Mouse (Mus musculus) brown adipose tissue, adult 24 weeks (tissue): ENCODE measurements around the gene Gramd4. TPM values are rescaled to one million over a fixed set of nuclear protein-coding genes. Genes with fewer than 3 reads are reported as not detected.

Experiments used
- H3K27ac ChIP-seq: fragments of 200-500 bp; replicated peaks from 2 replicates; pipeline ENCODE4 v1.5.1; 2012; ENCODE audit warnings: low read depth, mild to moderate bottlenecking, low read length
- H3K4me1 ChIP-seq: fragments of 200-500 bp; 2 replicates; pipeline ENCODE4 v1.6.1; 2012; ENCODE audit warnings: low read length, mixed read lengths; ENCODE audit not compliant: control insufficient read depth, insufficient read depth, insufficient read length
- H3K4me3 ChIP-seq: fragments of 200-500 bp; 2 replicates; pipeline ENCODE4 v1.5.1; 2012; ENCODE audit warnings: low read depth, mild to moderate bottlenecking, low read length, moderate library complexity; ENCODE audit not compliant: insufficient read depth
- polyA plus RNA-seq: library from polyadenylated mRNA; stranded (reverse); fragments of >200 nt; gene quantifications from 2 replicates; pipeline ENCODE4 v1.2.4, GENCODE M21; 2012; ENCODE audit not compliant: missing spikeins, insufficient read depth, insufficient read length

Gene Gramd4
- polyA plus RNA-seq = 12.1 and 13.5 TPM in 2 replicates

DNA sequence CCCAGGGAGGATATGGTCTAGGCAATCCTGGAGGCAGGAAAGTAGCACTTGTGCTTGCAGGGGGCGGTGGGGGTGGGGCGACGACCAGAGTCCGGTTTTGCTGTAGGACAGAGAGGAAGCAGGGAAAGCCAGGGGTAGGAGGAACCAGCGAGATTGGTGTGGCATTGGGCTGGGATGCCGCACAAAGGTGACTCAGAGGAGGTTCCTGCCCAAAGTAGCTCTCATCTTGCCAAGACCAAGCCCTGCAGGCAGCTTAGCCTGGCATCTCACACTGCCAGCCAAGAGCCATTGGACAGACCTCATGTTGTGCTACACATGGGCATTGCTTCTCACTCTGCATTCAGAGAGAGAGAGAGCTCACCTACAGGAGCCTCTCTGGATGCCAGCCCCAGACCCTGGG lies at the start of gene Gramd4:
Gene Gramd4 (plus strand): TSS at position 283 of the 400 bp plus-strand sequence.
- H3K4me3 ChIP-seq = peak within 1 kb of the TSS; percentile 61
- peaks cover 25% of the 10 kb centered on the region for H3K4me1 ChIP-seq
- peak within 1 kb of the TSS; percentile 19 for H3K27ac ChIP-seq

DNA sequence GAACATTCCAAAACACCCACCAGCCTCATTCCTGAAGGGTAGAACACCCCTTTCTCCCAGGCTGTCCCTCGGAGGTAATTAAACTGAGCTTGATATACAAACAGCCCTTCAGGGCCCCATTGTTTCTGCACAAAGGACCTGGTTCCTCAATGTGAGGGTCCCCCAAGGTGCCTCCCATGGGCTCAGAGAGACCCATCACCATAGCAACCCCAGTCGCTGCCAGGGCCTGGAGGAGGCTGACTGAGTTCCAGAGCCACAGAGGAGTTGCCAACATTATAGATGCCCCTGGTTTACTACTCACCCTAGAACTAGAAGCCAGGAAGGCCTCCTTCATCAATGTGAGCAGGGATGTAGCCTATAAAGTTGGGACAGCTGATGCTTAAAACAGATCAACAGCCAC lies 44.4 kb upstream of the Gramd4 start:
- Histone ChIP-seq H3K4me3 (no peak overlapping the region), H3K27ac (no peak overlapping the region), H3K4me1 (no peaks in the 10 kb centered on the region)

DNA sequence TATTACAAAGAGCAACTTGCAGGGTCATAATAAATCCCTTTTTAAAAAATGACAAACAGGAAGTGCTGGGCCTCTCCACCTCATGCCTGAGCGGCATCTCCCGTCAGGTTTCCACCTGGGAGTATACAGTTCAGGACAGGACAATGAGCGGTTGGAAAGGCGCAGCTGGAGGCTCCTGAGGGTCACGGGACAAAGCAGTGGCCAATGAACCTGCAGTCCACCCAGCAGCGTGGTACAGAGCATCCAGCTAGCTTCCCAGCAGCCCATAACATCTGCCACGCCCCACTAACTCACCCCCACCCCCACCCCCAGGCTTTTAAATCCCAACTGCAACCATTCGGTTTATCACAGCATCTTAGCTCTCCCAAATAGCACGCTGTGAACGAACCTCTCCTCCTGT lies 43.8 kb upstream of the Gramd4 start:
- Histone ChIP-seq H3K4me3 (no peak overlapping the region), H3K27ac (no peak overlapping the region), H3K4me1 (no peaks in the 10 kb centered on the region)

GRCm38 (mm10) chr15:86015026-86015425 lies 42.5 kb upstream of the Gramd4 start:
- H3K27ac ChIP-seq = no peak overlapping the region
- H3K4me1 ChIP-seq = no peaks in the 10 kb centered on the region
- no peak overlapping the region for H3K4me3 ChIP-seq

DNA sequence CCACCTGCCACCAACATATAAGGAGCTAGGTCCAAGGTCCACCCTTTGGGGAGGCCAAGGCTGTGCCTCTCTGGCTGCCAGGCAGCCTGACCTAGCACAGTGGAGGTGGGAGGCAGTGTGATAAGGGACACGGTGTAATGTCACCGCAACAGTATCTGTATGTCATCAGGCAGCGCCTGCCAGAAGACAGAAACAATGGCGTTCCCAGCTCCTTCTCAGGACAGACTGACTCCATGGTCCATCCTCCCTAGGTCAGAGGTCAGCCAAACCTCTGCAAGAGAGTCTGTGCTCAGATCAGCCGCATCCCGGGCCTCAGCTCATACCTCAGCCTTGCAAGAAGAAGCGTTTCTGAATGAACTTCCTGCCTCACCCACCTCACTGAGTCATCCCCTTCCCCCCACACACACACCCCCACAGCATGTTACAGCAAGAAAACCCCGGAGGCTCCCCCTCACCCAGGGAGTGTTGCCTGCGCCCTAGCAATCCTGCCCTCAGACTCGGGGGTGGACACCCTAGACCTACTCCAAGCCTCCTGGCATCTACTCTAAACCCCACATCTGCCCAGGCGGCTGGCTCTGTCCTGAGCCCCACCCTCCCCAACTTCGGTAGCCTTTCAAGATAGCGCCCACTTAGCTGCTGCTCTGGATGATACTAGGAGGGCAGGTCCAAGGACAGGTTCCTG lies 41.5 kb upstream of the Gramd4 start:
- no peaks in the 10 kb centered on the region for H3K4me1 ChIP-seq
- no peak overlapping the region for H3K4me3 ChIP-seq
- no peak overlapping the region for H3K27ac ChIP-seq

DNA sequence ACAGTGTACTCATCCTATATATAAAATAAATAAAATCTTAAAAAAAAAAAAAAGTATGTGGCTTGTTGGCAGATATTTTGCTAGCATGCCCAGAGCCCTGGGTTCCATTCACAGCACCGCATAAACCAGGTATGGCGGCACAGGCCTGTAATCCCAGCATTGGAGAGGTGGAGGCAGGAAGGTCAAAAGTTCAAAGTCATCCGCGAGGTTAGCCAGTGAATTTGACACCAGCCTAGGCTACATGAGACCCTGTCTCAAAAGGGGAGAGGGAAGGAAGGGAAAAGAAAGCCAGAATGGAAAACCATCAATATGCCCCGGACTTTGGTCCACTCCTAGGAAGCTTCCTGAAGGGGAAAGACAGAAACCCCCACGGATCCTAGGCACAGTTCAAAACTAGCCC lies 40.2 kb upstream of the Gramd4 start:
- no peak overlapping the region for H3K27ac ChIP-seq

GRCm38 (mm10) chr15:86018753-86019512 lies 38.6 kb upstream of the Gramd4 start:
- H3K27ac ChIP-seq = no peak overlapping the region
- no peak overlapping the region for H3K4me3 ChIP-seq

More for the DNA sequence above, 40.2 kb upstream of the Gramd4 start:
- Histone ChIP-seq H3K4me3 (no peak overlapping the region), H3K4me1 (no peaks in the 10 kb centered on the region)

GRCm38 (mm10) chr15:86020008-86020407 lies 37.5 kb upstream of the Gramd4 start:
- H3K4me1 ChIP-seq = no peaks in the 10 kb centered on the region
- H3K27ac ChIP-seq = no peak overlapping the region
- no peak overlapping the region for H3K4me3 ChIP-seq

More at GRCm38 (mm10) chr15:86018753-86019512, 38.6 kb upstream of the Gramd4 start:
- no peaks in the 10 kb centered on the region for H3K4me1 ChIP-seq

GRCm38 (mm10) chr15:86021301-86021700 lies 36.2 kb upstream of the Gramd4 start:
- H3K27ac ChIP-seq = no peak overlapping the region
- H3K4me3 ChIP-seq = no peak overlapping the region
- no peaks in the 10 kb centered on the region for H3K4me1 ChIP-seq

- no peaks in the 10 kb centered on the region for H3K4me1 ChIP-seq
- no peak overlapping the region for H3K27ac ChIP-seq
Measured at GRCm38 (mm10) chr15:86021971-86022370, 35.5 kb upstream of the Gramd4 start.

GRCm38 (mm10) chr15:86027871-86028270 lies 29.6 kb upstream of the Gramd4 start:
- H3K4me3 ChIP-seq = no peak overlapping the region
- no peaks in the 10 kb centered on the region for H3K4me1 ChIP-seq
- no peak overlapping the region for H3K27ac ChIP-seq

More at GRCm38 (mm10) chr15:86021971-86022370, 35.5 kb upstream of the Gramd4 start:
- H3K4me3 ChIP-seq = no peak overlapping the region

- Histone ChIP-seq H3K4me1 (no peaks in the 10 kb centered on the region), H3K4me3 (no peak overlapping the region), H3K27ac (no peak overlapping the region)
Measured at GRCm38 (mm10) chr15:86029981-86030380, 27.5 kb upstream of the Gramd4 start.

DNA sequence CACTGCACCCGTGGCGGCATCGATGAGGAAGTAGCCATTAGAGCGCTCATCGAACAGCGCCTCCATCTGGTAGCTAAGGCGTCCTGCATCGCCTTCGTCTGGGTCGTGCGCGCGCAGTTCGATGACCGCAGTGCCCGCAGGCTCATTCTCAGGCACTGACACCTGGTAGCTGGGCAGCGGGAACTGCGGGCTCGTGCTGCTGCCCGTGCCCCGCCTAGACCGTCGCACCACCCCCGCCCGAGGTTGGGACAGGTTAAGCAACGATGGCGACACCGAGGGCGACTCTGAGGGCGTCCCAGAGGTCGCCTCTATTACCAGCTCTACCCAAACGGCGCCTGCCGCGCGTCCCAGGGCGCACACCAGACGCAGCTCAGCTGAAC lies 24.7 kb upstream of the Gramd4 start:
- H3K4me3 ChIP-seq = no peak overlapping the region
- H3K4me1 ChIP-seq = no peaks in the 10 kb centered on the region
- H3K27ac ChIP-seq = no peak overlapping the region

DNA sequence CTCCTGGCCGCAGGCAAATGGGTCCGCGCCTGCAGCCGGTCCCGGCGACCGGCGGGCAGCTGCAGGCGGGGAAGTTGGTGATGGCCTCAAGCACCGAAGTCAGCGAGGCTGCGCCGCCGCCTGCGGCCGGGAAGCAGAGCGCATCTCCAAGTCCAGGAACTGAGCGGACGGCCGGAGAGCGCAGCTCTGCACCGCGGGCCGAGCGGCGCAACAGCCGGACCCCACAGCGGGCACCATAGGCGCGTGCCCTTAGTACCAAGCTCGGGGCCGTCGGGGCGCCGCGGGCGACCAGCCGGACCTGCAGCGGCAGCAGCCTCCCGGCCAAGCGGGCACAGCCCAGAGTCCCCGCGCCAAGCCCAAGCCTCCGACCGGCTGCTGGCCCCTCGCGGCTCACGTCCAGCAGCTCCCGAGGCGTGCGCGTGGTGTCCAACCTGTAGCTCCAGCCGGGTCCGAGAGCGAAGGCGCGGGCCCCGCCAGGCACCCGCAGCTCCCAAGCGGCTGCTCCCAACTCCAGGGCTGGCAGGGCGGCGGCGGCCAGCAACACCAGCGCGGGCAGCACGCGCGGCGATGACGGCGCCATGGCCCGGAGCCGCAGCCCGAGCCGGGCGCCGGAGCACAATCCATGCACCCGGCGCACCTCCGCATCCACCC lies 24.2 kb upstream of the Gramd4 start, which contains the start of gene Celsr1:
Gene Celsr1 (minus strand): TSS at position 587 of the 651 bp plus-strand sequence.
- no peak within 1 kb of the TSS for H3K27ac ChIP-seq
- no peaks in the 10 kb centered on the region for H3K4me1 ChIP-seq
- H3K4me3 ChIP-seq = peak within 1 kb of the TSS; percentile 27

DNA sequence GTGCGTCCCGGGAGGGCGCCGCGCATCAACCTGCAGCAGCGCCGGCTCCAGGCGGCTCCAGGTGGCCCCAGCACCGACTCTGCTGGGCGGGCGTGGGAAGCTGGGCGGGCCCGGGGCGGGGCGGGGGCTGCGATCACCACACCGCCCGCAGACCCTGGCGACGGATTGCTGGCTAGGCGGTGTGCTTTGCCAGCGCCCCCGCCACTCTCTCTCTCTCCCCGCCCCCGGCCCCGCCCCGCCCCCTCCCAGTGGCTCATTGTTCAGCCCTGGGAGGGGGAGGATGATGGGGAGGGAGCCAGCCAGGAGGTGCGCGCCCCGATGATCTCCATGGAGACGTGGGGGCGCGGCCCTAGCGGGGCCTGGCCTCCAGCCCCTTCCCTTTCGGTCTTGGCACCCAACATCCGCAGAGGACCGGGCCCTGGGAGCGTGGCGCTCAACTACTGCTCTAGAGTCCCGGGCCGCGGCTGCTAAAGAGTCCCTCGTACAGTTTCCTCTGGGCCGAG lies 23.4 kb upstream of the Gramd4 start:
- H3K4me1 ChIP-seq = no peaks in the 10 kb centered on the region
- peak overlapping the region; percentile 27 for H3K4me3 ChIP-seq
- no peak overlapping the region for H3K27ac ChIP-seq
